Mouse (Mus musculus) fat pad, adult 2 months (tissue): Measurements from ENCODE around the gene Lelp1.

Experiments used
- DNase-seq: peaks from one replicate; pipeline ENCODE4 v3.0.0-alpha.2; 2011; ENCODE audit warnings: low read depth, low spot score; ENCODE audit errors: extremely low read depth

The Lelp1 gene

DNA sequence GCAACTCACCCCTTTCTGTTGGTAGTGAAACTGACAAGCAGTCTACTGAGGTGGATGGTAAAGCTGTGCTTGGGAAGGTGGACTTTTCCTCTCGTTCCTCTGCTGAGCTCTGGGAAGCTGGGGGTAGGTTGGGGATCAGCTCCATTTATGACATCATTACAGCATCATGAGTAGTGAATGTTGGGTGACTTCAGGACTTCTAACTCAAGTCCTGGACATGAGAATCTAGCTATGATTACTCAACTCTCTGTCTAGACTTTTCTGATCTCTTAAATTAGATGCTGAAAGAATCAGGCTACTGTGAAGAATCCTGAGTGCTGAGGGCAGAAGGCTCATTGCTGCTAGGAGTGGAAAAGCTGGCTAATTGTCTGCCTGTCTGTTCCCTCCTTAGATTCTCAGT is at the start of gene Lelp1:
Gene Lelp1, minus strand, starts transcription at position 101 of the 400 bp plus-strand sequence.
- DNase-seq = no peak

DNA sequence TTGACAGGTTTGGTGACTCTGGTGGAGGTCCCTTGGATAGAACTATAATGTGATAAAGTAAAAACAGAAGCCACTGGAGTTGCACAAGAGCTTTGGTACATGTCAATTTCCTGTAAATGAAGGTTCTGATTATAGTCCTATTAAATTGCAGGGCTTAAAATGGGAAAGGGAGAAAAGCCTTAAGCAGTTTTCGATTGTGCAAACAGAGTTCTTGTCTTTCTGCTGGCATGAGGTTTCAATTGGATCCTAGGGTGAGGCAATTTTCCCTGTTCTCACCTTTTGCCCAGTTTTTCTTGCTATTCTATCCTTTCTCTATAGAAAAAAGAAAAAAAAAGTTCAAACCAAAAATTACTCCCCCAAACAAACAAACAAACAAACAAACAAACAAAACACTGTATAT is 34.3 kb upstream of the Lelp1 start:
- peak; percentile 87 for DNase-seq

- peak; percentile 95 for DNase-seq
Observed at GRCm38 (mm10) chr3:92169847-92170246, 27.3 kb upstream of the Lelp1 start.

DNA sequence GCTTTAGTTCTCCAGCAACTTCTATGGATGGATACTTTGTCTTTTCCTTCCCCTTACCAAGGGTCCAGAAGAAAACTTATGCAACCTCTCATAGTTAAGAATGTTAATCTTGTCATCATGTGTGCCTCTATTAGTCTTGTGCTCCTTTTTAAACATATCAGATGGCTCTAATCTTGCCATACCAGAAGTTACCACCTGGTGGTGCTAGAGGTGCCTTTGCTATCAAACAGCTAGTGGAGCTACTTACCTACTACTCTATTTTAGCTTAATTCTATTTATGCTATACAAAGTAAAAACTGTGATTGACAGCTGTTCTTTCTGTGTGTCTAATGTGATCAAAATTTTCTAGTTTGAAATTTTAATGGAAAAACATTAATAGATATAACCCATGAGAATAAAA is 10.8 kb upstream of the Lelp1 start:
- no peak for DNase-seq

DNA sequence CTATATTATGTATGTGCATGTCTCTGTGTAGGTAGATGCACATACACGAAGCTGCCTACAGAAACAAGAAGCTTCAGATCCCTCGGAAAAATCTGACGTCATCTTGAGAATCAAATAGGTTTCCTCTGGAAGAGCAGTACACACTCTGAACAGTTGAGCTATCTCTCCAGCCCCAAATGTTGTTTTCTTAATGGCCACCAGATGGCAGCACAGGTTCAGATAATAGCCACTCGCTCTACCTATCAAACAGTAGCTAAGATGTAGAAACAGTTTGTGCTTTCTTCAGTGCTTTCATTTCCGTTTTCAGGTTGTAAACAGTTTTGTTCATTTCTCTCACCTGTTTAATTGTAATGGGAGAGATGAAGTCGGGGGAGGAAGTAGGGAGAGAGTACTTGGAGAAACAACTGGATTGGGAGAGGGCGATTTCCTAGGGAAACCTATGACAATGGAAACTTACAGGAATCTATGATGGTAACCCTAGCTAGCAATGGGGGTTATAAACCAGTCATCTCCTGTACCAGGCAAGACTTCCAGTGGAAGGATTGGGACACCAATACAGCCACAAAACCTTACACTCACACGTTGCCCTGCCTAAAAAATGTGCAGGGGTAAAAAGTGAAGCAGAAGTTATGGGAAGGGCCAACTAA is 8.2 kb upstream of the Lelp1 start:
- no peak for DNase-seq

DNA sequence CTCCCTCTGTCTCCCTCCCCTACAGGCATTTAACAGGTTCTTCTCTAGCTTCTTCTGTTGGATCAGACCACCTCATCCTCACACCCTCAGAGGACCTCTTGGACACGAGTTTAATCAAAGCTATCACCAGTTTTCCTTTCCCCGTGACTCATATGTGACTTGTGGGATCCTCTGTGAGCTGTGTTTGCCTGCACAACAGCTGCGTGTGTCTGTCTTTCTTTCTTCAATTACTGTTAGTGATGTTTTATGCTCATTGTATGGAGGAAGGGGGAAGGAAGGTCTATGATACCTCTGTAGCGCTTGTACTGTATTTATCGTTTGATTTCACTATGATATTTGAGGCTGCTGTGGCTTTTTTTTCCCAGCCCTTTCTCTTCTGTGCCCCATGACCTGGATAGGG is 5.4 kb upstream of the Lelp1 start:
- no peak for DNase-seq

- no peak for DNase-seq
Observed at GRCm38 (mm10) chr3:92147420-92147819, 4.9 kb upstream of the Lelp1 start.

DNA sequence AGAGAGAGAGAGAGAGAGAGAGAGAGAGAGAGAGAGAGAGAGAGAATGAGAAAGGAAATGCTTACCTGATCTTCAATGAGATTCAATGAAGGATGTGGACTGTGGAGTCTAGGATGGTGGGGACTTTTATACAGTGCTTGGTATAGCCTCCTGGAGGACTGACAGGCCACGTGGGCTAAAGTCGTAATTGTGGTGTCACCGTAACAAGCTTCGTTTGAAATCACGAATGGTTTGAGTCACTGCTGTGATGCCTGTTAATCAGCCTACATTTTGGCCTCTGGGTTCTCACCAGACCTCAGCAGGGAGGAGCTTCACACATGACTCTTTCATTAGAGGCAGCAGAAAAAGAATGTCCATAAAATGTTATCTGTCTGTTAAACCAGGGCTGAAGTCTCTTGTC is 18.7 kb downstream of the Lelp1 start, which contains the start of gene Prr9:
Gene Prr9, minus strand, starts transcription at position 101 of the 400 bp plus-strand sequence.
- no peak for DNase-seq

DNA sequence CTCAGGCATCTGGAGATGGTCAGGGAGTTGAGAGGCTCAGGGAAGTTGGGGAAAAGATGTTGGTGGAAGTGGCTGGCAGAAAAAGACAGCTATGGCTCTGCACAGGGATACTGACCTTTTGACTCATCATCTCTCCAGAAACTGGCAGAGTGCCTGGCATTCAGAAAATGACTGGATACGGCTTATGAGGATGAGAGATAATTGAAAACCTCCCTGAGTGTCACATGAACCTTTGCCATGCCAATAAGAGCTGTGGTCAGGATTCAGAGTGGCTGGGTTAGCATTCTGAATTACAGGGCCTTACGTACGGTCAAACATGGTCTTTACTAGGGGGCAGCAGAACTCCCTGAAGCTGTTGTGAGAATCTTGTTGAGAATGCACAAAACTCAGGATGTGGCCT is 21.6 kb downstream of the Lelp1 start:
- DNase-seq = no peak

DNA sequence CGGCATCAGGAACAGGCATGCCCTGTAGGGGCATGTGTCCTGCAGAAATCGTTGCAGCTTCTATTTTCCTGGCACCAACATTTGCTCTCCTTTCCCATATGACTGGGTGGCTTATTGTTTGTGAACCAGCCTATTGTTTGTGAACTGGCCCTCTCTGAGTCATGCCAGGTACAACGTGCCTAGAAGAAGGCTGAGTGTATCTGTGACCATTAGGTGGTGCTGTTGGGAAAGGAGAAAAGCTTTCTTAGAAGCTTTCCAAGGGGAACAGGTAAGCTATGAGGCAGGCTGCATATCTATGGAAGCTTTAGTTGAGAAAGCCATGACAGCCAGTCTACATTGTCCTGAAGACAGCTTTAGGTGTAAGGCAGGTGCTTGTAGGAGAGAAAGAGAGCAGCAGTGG is 24.6 kb downstream of the Lelp1 start:
- peak; percentile 25 for DNase-seq

GRCm38 (mm10) chr3:92111526-92111925 is 31.0 kb downstream of the Lelp1 start:
- no peak for DNase-seq

GRCm38 (mm10) chr3:92110790-92111189 is 31.8 kb downstream of the Lelp1 start:
- DNase-seq = no peak

DNA sequence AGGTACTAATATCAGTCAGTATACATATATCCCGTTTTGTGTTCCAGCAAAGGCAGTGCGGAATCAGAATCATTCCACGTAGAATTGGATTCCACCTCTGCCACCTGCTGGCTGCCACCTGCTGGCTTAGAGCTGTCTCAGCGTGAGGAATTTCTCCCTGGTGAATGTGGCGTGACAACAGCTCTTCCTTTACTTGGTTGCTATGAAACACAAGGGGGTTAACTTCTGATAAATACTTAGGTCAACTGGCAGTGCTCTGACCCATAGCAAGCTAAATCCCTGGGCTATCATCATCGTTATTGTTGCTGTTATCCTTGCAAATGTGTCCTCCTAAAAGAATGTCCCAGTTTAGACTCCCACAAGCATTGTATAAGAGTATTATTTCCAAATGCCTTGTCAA is 36.0 kb downstream of the Lelp1 start:
- DNase-seq = no peak
